Mouse (Mus musculus) bone marrow macrophage, adult 2 months (primary cell): ENCODE measurements around the gene Olfr1361. TPM values are rescaled to one million over a fixed set of nuclear protein-coding genes. Genes with fewer than 3 reads are reported as not detected.

Experiments
- H3K27ac ChIP-seq: 2 replicates; pipeline ENCODE4 v1.5.1; 2012; ENCODE audit warnings: low read depth, low read length; ENCODE audit not compliant: insufficient read depth
- H3K4me1 ChIP-seq: 2 replicates; pipeline ENCODE4 v1.6.1; 2012; ENCODE audit warnings: low read length; ENCODE audit not compliant: control insufficient read depth, insufficient read depth
- H3K4me3 ChIP-seq: 2 replicates; pipeline ENCODE4 v1.5.1; 2012; ENCODE audit warnings: mild to moderate bottlenecking, low read length, moderate library complexity; ENCODE audit not compliant: insufficient read depth
- CTCF ChIP-seq: IDR thresholded peaks from 2 replicates; pipeline ENCODE4 v1.5.1; 2012; ENCODE audit warnings: low read depth, mild to moderate bottlenecking, low read length, moderate library complexity
- POLR2A ChIP-seq: IDR thresholded peaks from 2 replicates; pipeline ENCODE4 v1.6.1; 2012; ENCODE audit warnings: mild to moderate bottlenecking, low read depth, low read length, borderline replicate concordance
- polyA plus RNA-seq: library from polyadenylated mRNA; stranded (reverse); fragments of >200 nt; gene quantifications from 2 replicates; pipeline ENCODE4 v1.2.4, GENCODE M21; 2012; ENCODE audit not compliant: missing spikeins, insufficient read depth, insufficient read length

Olfr1361 gene
- 0.48 TPM in 1 of 2 replicates, not detected in the other for polyA plus RNA-seq

GRCm38 (mm10) chr13:21663286-21663685, at the start of gene Olfr1361:
Gene Olfr1361, minus strand, starts transcription at chr13:21663386.
- no peaks in the 10 kb centered on the region for H3K4me1 ChIP-seq
- no peak within 1 kb of the TSS for H3K27ac ChIP-seq
- no peak within 1 kb of the TSS for H3K4me3 ChIP-seq
- TF ChIP-seq POLR2A, result no peak
- no peak for TF ChIP-seq CTCF

- no peak overlapping the region for H3K27ac ChIP-seq
Measured at GRCm38 (mm10) chr13:21711698-21712097, 48.5 kb upstream of the Olfr1361 start.

GRCm38 (mm10) chr13:21710821-21711525, 47.8 kb upstream of the Olfr1361 start:
- TF ChIP-seq POLR2A (no peak), CTCF (no peak)
- Histone ChIP-seq H3K4me1 (no peaks in the 10 kb centered on the region), H3K4me3 (peak overlapping the region; percentile 70), H3K27ac (no peak overlapping the region)

More at GRCm38 (mm10) chr13:21711698-21712097, 48.5 kb upstream of the Olfr1361 start:
- TF ChIP-seq POLR2A, result no peak
- TF ChIP-seq CTCF, result no peak
- peak overlapping the region; percentile 70 for H3K4me3 ChIP-seq
- H3K4me1 ChIP-seq, result no peaks in the 10 kb centered on the region

- TF ChIP-seq CTCF, result peak; percentile 69
- no peak for TF ChIP-seq POLR2A
- Histone ChIP-seq H3K4me1 (no peaks in the 10 kb centered on the region), H3K27ac (peak overlapping the region; percentile 31; the same call in 1 of the 2 replicates), H3K4me3 (peak overlapping the region; percentile 88)
Measured at GRCm38 (mm10) chr13:21710031-21710711, 47.0 kb upstream of the Olfr1361 start.

- TF ChIP-seq POLR2A (no peak), CTCF (no peak)
- no peak overlapping the region for H3K4me3 ChIP-seq
- H3K4me1 ChIP-seq, result no peaks in the 10 kb centered on the region
- no peak overlapping the region for H3K27ac ChIP-seq
Measured at GRCm38 (mm10) chr13:21706669-21707068, 43.5 kb upstream of the Olfr1361 start.

- H3K4me1 ChIP-seq, result no peaks in the 10 kb centered on the region
- no peak within 1 kb of the TSS for H3K27ac ChIP-seq
- no peak within 1 kb of the TSS for H3K4me3 ChIP-seq
- no peak for TF ChIP-seq CTCF
- TF ChIP-seq POLR2A, result no peak
Measured at GRCm38 (mm10) chr13:21697811-21698210, 34.6 kb upstream of the Olfr1361 start, which contains the start of gene Olfr1359. Gene Olfr1359, plus strand, starts transcription at chr13:21698111.

GRCm38 (mm10) chr13:21677305-21677704, 14.1 kb upstream of the Olfr1361 start, which contains the start of gene Olfr1360:
Gene Olfr1360, minus strand, starts transcription at chr13:21677405.
- no peak for TF ChIP-seq POLR2A
- TF ChIP-seq CTCF, result no peak

GRCm38 (mm10) chr13:21642418-21642817, 20.8 kb downstream of the Olfr1361 start, which contains the start of gene Olfr11:
Gene Olfr11, minus strand, starts transcription at chr13:21642518.
- H3K4me3 ChIP-seq, result no peak within 1 kb of the TSS
- TF ChIP-seq CTCF (no peak), POLR2A (no peak)
- no peak within 1 kb of the TSS for H3K27ac ChIP-seq
- H3K4me1 ChIP-seq, result no peaks in the 10 kb centered on the region

More at GRCm38 (mm10) chr13:21677305-21677704, 14.1 kb upstream of the Olfr1361 start, which contains the start of gene Olfr1360:
- no peaks in the 10 kb centered on the region for H3K4me1 ChIP-seq
- H3K27ac ChIP-seq, result no peak within 1 kb of the TSS
- no peak within 1 kb of the TSS for H3K4me3 ChIP-seq

GRCm38 (mm10) chr13:21613922-21614321, 49.3 kb downstream of the Olfr1361 start, which contains the start of gene Olfr1362:
Gene Olfr1362, minus strand, starts transcription at chr13:21614022.
- no peak for TF ChIP-seq POLR2A
- TF ChIP-seq CTCF, result no peak
- Histone ChIP-seq H3K27ac (no peak within 1 kb of the TSS), H3K4me3 (no peak within 1 kb of the TSS), H3K4me1 (no peaks in the 10 kb centered on the region)

Other genes starting within 250 kb of the Olfr1361 start
- 0.17 and 0.65 TPM in 2 replicates for gene Pgbd1, start 222.3 kb downstream of the Olfr1361 start, polyA plus RNA-seq
- 44.4 and 50.9 TPM in 2 replicates for gene Zscan26, start 209.7 kb downstream of the Olfr1361 start, polyA plus RNA-seq
- gene Nkapl, start 194.9 kb downstream of the Olfr1361 start, polyA plus RNA-seq, result 0.92 and 1.3 TPM in 2 replicates
- 1.5 and 2.6 TPM in 2 replicates for gene Zkscan4, start 184.5 kb downstream of the Olfr1361 start, polyA plus RNA-seq
- gene Gm10065, start 183.9 kb downstream of the Olfr1361 start, polyA plus RNA-seq, result not detected in 2 replicates
- 0.34 TPM in 1 of 2 replicates, not detected in the other for gene AK157302, start 168.2 kb downstream of the Olfr1361 start, polyA plus RNA-seq
- 5.1 and 18.9 TPM in 2 replicates for gene Gm11273, start 162.0 kb downstream of the Olfr1361 start, polyA plus RNA-seq
- 5.6 and 5.8 TPM in 2 replicates for gene Zkscan8, start 132.3 kb downstream of the Olfr1361 start, polyA plus RNA-seq
- gene Olfr1366, start 120.6 kb downstream of the Olfr1361 start, polyA plus RNA-seq, result not detected in 2 replicates
- not detected in 2 replicates for gene Olfr1535, start 103.5 kb downstream of the Olfr1361 start, polyA plus RNA-seq
- not detected in 2 replicates for gene Olfr1364, start 81.6 kb downstream of the Olfr1361 start, polyA plus RNA-seq
- not detected in 2 replicates for gene Olfr1362, start 49.4 kb downstream of the Olfr1361 start, polyA plus RNA-seq
- not detected in 2 replicates for gene Olfr11, start 20.9 kb downstream of the Olfr1361 start, polyA plus RNA-seq
- gene Olfr1360, start 14.0 kb upstream of the Olfr1361 start, polyA plus RNA-seq, result not detected in 2 replicates
- gene Olfr1359, start 34.7 kb upstream of the Olfr1361 start, polyA plus RNA-seq, result not detected in 2 replicates
- not detected in 2 replicates for gene Hist1h2bl, start 52.8 kb upstream of the Olfr1361 start, polyA plus RNA-seq
- gene Hist1h2ai, start 53.0 kb upstream of the Olfr1361 start, polyA plus RNA-seq, result 4.0 TPM in 1 of 2 replicates, not detected in the other
- gene Hist1h3h, start 54.3 kb upstream of the Olfr1361 start, polyA plus RNA-seq, result 6.9 TPM in 1 of 2 replicates, not detected in the other
- 2.1 TPM in 1 of 2 replicates, not detected in the other for gene Hist1h2bm, start 58.7 kb upstream of the Olfr1361 start, polyA plus RNA-seq
- gene Hist1h4j, start 71.7 kb upstream of the Olfr1361 start, polyA plus RNA-seq, result 1.8 and 2.7 TPM in 2 replicates
- 3.6 and 8.9 TPM in 2 replicates for gene Hist1h4k, start 87.1 kb upstream of the Olfr1361 start, polyA plus RNA-seq
- 4.9 and 9.5 TPM in 2 replicates for gene Hist1h2ak, start 90.4 kb upstream of the Olfr1361 start, polyA plus RNA-seq
- 7.1 and 7.3 TPM in 2 replicates for gene Hist1h2bn, start 90.7 kb upstream of the Olfr1361 start, polyA plus RNA-seq
- gene Hist1h1b, start 117.2 kb upstream of the Olfr1361 start, polyA plus RNA-seq, result 0.82 and 2.1 TPM in 2 replicates
- gene Hist1h3i, start 120.0 kb upstream of the Olfr1361 start, polyA plus RNA-seq, result 3.9 and 4.4 TPM in 2 replicates
- not detected in 2 replicates for gene Hist1h2an, start 123.8 kb upstream of the Olfr1361 start, polyA plus RNA-seq
- not detected in 2 replicates for gene Hist1h2bp, start 124.1 kb upstream of the Olfr1361 start, polyA plus RNA-seq
- gene Hist1h2bq, start 146.8 kb upstream of the Olfr1361 start, polyA plus RNA-seq, result 3.2 and 6.5 TPM in 2 replicates
- gene Hist1h2ao, start 147.1 kb upstream of the Olfr1361 start, polyA plus RNA-seq, result not detected in 2 replicates
- 5.2 and 6.8 TPM in 2 replicates for gene Hist1h4m, start 148.4 kb upstream of the Olfr1361 start, polyA plus RNA-seq
- gene Hist1h4n, start 168.8 kb upstream of the Olfr1361 start, polyA plus RNA-seq, result not detected in 2 replicates
- 14.7 and 15.1 TPM in 2 replicates for gene Hist1h2ap, start 170.1 kb upstream of the Olfr1361 start, polyA plus RNA-seq
- 4.5 and 8.6 TPM in 2 replicates for gene Hist1h2br, start 170.4 kb upstream of the Olfr1361 start, polyA plus RNA-seq